Mouse (Mus musculus) limb, embryonic 14.5 days (tissue): Measurements from ENCODE around the gene Batf. TPM values are rescaled to one million over a fixed set of nuclear protein-coding genes. Genes with fewer than 3 reads are reported as not detected.

Experiments used
- ATAC-seq: fragments of 200-750 bp; cut with Nextera tagmentation; 2 replicates; pipeline ENCODE4 v1.8.0; 2017; ENCODE audit warnings: low read depth, moderate number of reproducible peaks, moderate TSS enrichment; ENCODE audit not compliant: low FRiP score
- DNase-seq: peaks from one replicate; pipeline ENCODE4 v3.0.0-alpha.2; 2015; ENCODE audit warnings: low spot score
- H3K27ac ChIP-seq: fragments of 300-500 bp; sonication (generic); replicated peaks from 2 replicates; pipeline ENCODE4 v1.5.1; 2014; ENCODE audit warnings: low read depth, mild to moderate bottlenecking, low read length, moderate library complexity, mixed read lengths
- H3K27me3 ChIP-seq: fragments of 300-500 bp; sonication (generic); 2 replicates; pipeline ENCODE4 v1.6.1; 2014; ENCODE audit warnings: low read length, mixed read lengths; ENCODE audit not compliant: control insufficient read depth, insufficient read depth
- H3K36me3 ChIP-seq: fragments of 300-500 bp; sonication (generic); 2 replicates; pipeline ENCODE4 v1.6.1; 2014; ENCODE audit warnings: mild to moderate bottlenecking, low read length, moderate library complexity, mixed read lengths; ENCODE audit not compliant: control insufficient read depth, insufficient read depth
- H3K4me1 ChIP-seq: fragments of 300-500 bp; sonication (generic); 2 replicates; pipeline ENCODE4 v1.6.1; 2014; ENCODE audit warnings: antibody characterized with exemption, low read length, mixed read lengths; ENCODE audit not compliant: control insufficient read depth, insufficient read depth
- H3K4me2 ChIP-seq: fragments of 300-500 bp; sonication (generic); replicated peaks from 2 replicates; pipeline ENCODE4 v1.6.1; 2014; ENCODE audit warnings: low read depth, mild to moderate bottlenecking, low read length, moderate library complexity; ENCODE audit not compliant: severe bottlenecking
- H3K4me3 ChIP-seq: fragments of 300-500 bp; sonication (generic); replicated peaks from 2 replicates; pipeline ENCODE4 v1.5.1; 2014; ENCODE audit warnings: low read length
- H3K9ac ChIP-seq: fragments of 300-500 bp; sonication (generic); 2 replicates; pipeline ENCODE4 v1.6.1; 2014; ENCODE audit warnings: mild to moderate bottlenecking, low read depth, low read length, moderate library complexity; ENCODE audit not compliant: severe bottlenecking
- H3K9me3 ChIP-seq: fragments of 300-500 bp; sonication (generic); 2 replicates; pipeline ENCODE4 v1.6.1; 2016; ENCODE audit warnings: low read length; ENCODE audit not compliant: control insufficient read depth
- POLR2A ChIP-seq: fragments of 200-500 bp; IDR thresholded peaks from 2 replicates; pipeline ENCODE4 v1.8.0; 2012; ENCODE audit warnings: inconsistent platforms, mild to moderate bottlenecking, moderate library complexity, borderline replicate concordance; ENCODE audit not compliant: insufficient read depth, insufficient read length; ENCODE audit errors: extremely low read depth
- WGBS: fragments of 180-500 bp; shearing (Covaris S2); extraction: QIAGEN DNeasy Blood & Tissue Kit; methylation state at CpG from one replicate; pipeline ENCODE4 v1.1.7; 2014; 5-methylcytosine and 5-hydroxymethylcytosine counted together
- polyA plus RNA-seq, 2 experiments: library from polyadenylated mRNA; depleted of rRNA in 1 of 2; stranded (reverse) in 1 of 2; unstranded in 1 of 2; fragments of >200 nt; fragmentation: Nextera tagmentation in 1 of 2; extraction: Ambion mirVana in 1 of 2; gene quantifications; 2 replicates each; pipeline versions ENCODE4 v1.2.1 to v1.2.3; 2012 to 2014

Batf gene
- 3.2 and 3.5 TPM in 2 replicates for polyA plus RNA-seq (2012; rRNA removed)
- polyA plus RNA-seq (2014; fragmentation: Nextera tagmentation; extraction: Ambion mirVana) = 4.6 and 5.3 TPM in 2 replicates

DNA sequence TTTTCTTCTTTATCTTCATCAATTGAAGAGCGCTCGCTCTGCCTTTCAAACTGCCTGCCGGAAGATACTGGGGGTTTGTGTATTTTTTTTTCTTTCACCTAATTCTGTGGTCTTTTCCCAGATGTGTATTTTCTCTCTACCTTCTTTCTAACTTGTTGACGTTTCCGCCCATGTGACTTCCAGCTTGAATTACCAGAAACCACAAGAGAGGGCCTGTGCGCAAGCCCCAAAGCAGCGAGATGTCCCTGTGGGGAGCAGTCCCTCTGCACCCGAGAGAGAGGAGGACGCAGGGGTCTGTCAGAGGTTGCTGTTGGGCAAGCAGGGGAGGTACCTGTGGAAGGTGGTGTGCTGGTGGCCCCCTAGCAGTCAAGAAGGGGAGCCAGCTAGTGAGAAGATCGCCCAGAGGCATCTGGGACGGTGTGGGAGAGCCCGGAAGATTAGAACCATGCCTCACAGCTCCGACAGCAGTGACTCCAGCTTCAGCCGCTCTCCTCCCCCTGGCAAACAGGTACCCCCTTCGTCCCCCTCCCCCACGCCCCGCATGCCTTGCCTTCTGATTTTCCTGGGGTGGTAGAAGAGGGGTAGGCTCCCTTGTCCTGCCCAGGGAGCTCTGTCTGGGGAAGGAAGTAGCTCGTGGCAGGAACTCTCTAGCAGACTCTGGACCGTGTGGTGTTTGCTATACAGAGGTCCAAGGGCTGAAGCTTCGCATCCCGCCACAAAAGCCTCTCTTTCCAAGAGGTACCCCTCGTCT, at the start of gene Batf:
TSS of gene Batf (plus strand) at position 204 of the 751 bp plus-strand sequence.
- Histone ChIP-seq H3K36me3 (no peaks in the 10 kb centered on the region), H3K4me1 (peaks cover 6% of the 10 kb centered on the region), H3K27ac (no peak within 1 kb of the TSS), H3K9me3 (no peaks in the 10 kb centered on the region), H3K9ac (peak within 1 kb of the TSS; percentile 17; the same call in 1 of the 2 replicates), H3K27me3 (no peaks in the 10 kb centered on the region), H3K4me3 (no peak within 1 kb of the TSS; the same call in 1 of the 2 replicates), H3K4me2 (peak within 1 kb of the TSS; percentile 36)
- DNase-seq (no peak), ATAC-seq (no peak; the same call in 1 of the 2 replicates)
- TF ChIP-seq POLR2A = no peak
- 34% methylated on average over 18 of the region's 22 CpGs for WGBS

DNA sequence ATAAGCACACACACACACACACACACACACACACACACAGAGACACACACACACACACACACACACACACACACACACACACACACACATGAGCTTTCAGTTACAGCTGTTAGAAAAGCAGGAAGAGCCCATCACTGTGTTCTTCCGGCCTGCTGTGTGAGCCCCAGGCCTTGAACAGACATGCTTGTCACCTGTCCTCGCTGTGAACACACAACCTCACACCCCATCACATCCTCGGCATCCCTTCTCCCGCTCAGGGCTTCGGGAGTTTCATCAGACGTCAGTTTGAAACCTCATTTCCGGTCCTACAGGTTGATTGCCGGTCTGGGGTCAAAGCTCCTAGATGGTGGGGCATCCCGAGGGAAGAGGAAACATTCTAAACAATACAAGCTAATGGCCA, 48.5 kb upstream of the Batf start:
- Histone ChIP-seq H3K9me3 (no peaks in the 10 kb centered on the region), H3K36me3 (peaks cover 59% of the 10 kb centered on the region), H3K4me2 (no peak overlapping the region), H3K27ac (no peak overlapping the region), H3K27me3 (no peaks in the 10 kb centered on the region), H3K4me1 (no peaks in the 10 kb centered on the region), H3K4me3 (no peak overlapping the region), H3K9ac (no peak overlapping the region)
- WGBS = 70% methylated on average over 9 of the region's 9 CpGs
- no peak for DNase-seq
- TF ChIP-seq POLR2A = no peak
- no peak for ATAC-seq

DNA sequence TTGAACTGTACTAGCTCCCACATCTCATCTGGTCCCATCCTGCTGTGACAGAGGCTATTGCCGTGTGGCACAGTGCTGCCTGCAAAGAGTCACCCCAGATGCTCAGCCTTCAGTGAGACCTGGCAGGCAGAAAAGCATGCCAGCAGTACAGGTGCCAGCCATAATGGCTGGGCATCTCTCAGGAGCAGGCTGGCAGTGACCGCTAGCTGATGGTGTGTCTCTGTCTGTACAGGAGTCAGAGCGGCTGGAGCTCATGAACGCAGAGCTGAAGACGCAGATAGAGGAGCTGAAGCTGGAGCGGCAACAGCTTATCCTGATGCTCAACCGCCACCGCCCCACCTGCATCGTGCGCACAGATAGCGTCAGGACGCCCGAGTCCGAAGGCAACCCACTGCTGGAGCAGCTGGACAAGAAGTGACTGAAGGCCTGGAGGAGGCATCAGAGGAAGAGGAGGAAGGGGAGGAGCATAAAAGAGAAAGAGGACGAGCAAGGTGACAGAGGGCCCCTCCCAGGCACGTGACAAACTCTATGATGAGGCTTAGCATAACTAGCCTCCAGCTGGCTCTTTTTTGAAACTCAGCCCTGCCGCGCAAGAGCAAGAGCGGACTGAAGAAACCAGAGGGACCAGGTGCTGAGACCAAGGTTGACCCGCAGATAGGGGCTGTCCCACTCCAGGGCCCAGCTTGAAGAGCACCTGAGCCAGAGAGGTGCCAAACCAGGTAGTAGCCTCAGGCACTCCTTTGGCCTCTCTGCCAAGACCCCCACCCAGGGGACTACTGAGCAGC, 47.7 kb upstream of the Batf start:
- Histone ChIP-seq H3K4me2 (no peak overlapping the region), H3K27me3 (no peaks in the 10 kb centered on the region), H3K9ac (no peak overlapping the region), H3K4me1 (no peaks in the 10 kb centered on the region), H3K36me3 (peaks cover 52% of the 10 kb centered on the region), H3K27ac (no peak overlapping the region), H3K4me3 (no peak overlapping the region), H3K9me3 (no peaks in the 10 kb centered on the region)
- WGBS = 75% methylated on average over 20 of the region's 20 CpGs
- no peak for ATAC-seq
- DNase-seq = no peak
- no peak for TF ChIP-seq POLR2A

DNA sequence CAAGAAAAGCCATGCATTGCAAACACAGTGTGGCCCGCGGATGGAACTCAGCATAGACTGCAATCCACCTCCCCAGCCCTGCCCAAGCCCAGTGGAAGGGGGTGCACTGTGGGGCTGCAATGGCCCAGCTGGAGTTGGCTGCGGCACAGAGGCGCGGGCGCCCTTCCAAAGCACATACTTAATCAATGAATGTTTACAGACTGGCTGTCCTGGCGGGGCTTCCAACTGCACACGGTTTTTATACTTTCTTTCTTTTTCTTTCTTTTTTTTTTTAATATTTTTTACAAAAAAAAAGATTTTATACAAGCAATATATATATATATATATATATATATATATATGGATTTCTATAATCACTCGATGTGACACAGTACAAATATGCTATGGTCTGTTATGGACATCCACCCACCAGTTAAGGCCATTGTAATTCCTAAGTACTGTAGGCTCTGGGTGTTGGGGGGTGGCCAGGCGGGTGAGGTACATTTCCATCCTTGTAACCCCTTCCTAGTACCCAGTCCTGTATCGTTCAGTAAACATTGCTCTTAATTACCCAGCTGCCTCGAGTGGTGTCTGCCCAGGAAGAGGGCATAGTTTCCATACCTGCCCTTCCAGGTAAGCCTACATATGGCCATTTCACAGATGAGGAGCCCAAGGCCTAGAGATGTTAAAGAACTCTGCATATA, 47.0 kb upstream of the Batf start:
- TF ChIP-seq POLR2A = no peak
- H3K27me3 ChIP-seq = no peaks in the 10 kb centered on the region
- H3K27ac ChIP-seq = no peak overlapping the region
- H3K4me2 ChIP-seq = no peak overlapping the region
- peaks cover 47% of the 10 kb centered on the region for H3K36me3 ChIP-seq
- WGBS = 75% methylated on average over 12 of the region's 12 CpGs
- no peaks in the 10 kb centered on the region for H3K9me3 ChIP-seq
- H3K4me3 ChIP-seq = no peak overlapping the region
- no peaks in the 10 kb centered on the region for H3K4me1 ChIP-seq
- DNase-seq (peak; percentile 52), ATAC-seq (no peak)
- H3K9ac ChIP-seq = no peak overlapping the region
